Mouse (Mus musculus): ENCODE measurements around the gene Foxp1. TPM values are rescaled to one million over a fixed set of nuclear protein-coding genes. Genes with fewer than 3 reads are reported as not detected.

Gene Foxp1
- polyA plus RNA-seq, 1 experiment from 2014 or later, result 110 TPM

- Histone ChIP-seq H3K36me3 (ENCODE audit: control insufficient read depth, insufficient read depth, low read length) (no peaks in the 10 kb centered on the region), H3K4me1 (ENCODE audit: control insufficient read depth, insufficient read depth, low read length) (peaks cover 21% of the 10 kb centered on the region), H3K27me3 (ENCODE audit: control insufficient read depth, insufficient read depth, low read length) (no peaks in the 10 kb centered on the region), H3K27ac (ENCODE audit: low read depth, low read length) (no peak overlapping the region), H3K9ac (ENCODE audit: low read depth, low read length) (no peak overlapping the region), H3K4me2 (no peak overlapping the region), H3K4me3 (ENCODE audit: low read depth, low read length) (no peak overlapping the region), H3K9me3 (replicated peaks; ENCODE audit: control insufficient read depth, low read length) (no peaks in the 10 kb centered on the region)
- no peak for ATAC-seq (replicated peaks; ENCODE audit: insufficient number of reproducible peaks, low FRiP score, low TSS enrichment)
- WGBS (ENCODE audit: insufficient replicate concordance), result 60% methylated on average over 8 of the region's 8 CpGs
Observed at GRCm38 (mm10) chr6:99235588-99235987, 286.9 kb downstream of the Foxp1 start.

DNA sequence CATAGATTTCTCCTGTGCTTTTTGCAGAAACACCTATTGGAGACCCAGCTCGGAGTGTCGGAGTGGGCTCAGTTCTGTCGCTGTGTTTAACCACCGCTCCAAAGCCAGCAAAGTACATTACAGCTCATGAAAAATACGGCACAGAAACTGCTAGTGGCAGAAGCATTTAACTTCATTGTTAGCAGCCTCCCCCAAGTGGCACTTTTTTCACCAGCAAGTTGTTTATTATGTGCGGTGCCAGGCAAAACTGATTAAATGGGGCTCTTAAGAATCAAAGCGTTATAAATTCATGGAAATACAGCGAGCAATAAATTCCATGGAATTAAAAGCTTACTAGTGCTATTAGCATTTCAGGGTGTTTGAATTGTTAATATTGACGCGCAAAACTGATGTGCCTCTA, 289.1 kb downstream of the Foxp1 start:
- no peak overlapping the region for H3K27ac ChIP-seq (ENCODE audit: low read depth, low read length)
- no peak for ATAC-seq (replicated peaks; ENCODE audit: insufficient number of reproducible peaks, low FRiP score, low TSS enrichment)
- no peaks in the 10 kb centered on the region for H3K27me3 ChIP-seq (ENCODE audit: control insufficient read depth, insufficient read depth, low read length)
- no peaks in the 10 kb centered on the region for H3K9me3 ChIP-seq (replicated peaks; ENCODE audit: control insufficient read depth, low read length)
- H3K4me2 ChIP-seq, result no peak overlapping the region
- H3K9ac ChIP-seq (ENCODE audit: low read depth, low read length), result no peak overlapping the region
- peaks cover 21% of the 10 kb centered on the region for H3K4me1 ChIP-seq (ENCODE audit: control insufficient read depth, insufficient read depth, low read length)
- H3K36me3 ChIP-seq (ENCODE audit: control insufficient read depth, insufficient read depth, low read length), result no peaks in the 10 kb centered on the region
- no peak overlapping the region for H3K4me3 ChIP-seq (ENCODE audit: low read depth, low read length)
- 92% methylated on average over 10 of the region's 10 CpGs for WGBS (ENCODE audit: insufficient replicate concordance)

GRCm38 (mm10) chr6:99228336-99228870, 294.1 kb downstream of the Foxp1 start:
- Histone ChIP-seq H3K9me3 (replicated peaks; ENCODE audit: control insufficient read depth, low read length) (no peaks in the 10 kb centered on the region), H3K27me3 (ENCODE audit: control insufficient read depth, insufficient read depth, low read length) (no peaks in the 10 kb centered on the region), H3K4me1 (ENCODE audit: control insufficient read depth, insufficient read depth, low read length) (no peaks in the 10 kb centered on the region), H3K4me3 (ENCODE audit: low read depth, low read length) (no peak overlapping the region), H3K36me3 (ENCODE audit: control insufficient read depth, insufficient read depth, low read length) (no peaks in the 10 kb centered on the region), H3K27ac (ENCODE audit: low read depth, low read length) (no peak overlapping the region), H3K9ac (ENCODE audit: low read depth, low read length) (no peak overlapping the region), H3K4me2 (no peak overlapping the region)
- 83% methylated on average over 6 of the region's 6 CpGs for WGBS (ENCODE audit: insufficient replicate concordance)
- ATAC-seq (replicated peaks; ENCODE audit: insufficient number of reproducible peaks, low FRiP score, low TSS enrichment), result no peak

GRCm38 (mm10) chr6:99221147-99221546, 301.4 kb downstream of the Foxp1 start:
- no peaks in the 10 kb centered on the region for H3K27me3 ChIP-seq (ENCODE audit: control insufficient read depth, insufficient read depth, low read length)
- H3K9ac ChIP-seq (ENCODE audit: low read depth, low read length), result no peak overlapping the region
- ATAC-seq (replicated peaks; ENCODE audit: insufficient number of reproducible peaks, low FRiP score, low TSS enrichment), result no peak
- no peak overlapping the region for H3K27ac ChIP-seq (ENCODE audit: low read depth, low read length)
- H3K4me3 ChIP-seq (ENCODE audit: low read depth, low read length), result no peak overlapping the region
- H3K4me2 ChIP-seq, result no peak overlapping the region
- 76% methylated on average over 5 of the region's 5 CpGs for WGBS (ENCODE audit: insufficient replicate concordance)
- no peaks in the 10 kb centered on the region for H3K9me3 ChIP-seq (replicated peaks; ENCODE audit: control insufficient read depth, low read length)
- peaks cover 4% of the 10 kb centered on the region; the same call in 1 of the 2 replicates for H3K4me1 ChIP-seq (ENCODE audit: control insufficient read depth, insufficient read depth, low read length)
- H3K36me3 ChIP-seq (ENCODE audit: control insufficient read depth, insufficient read depth, low read length), result no peaks in the 10 kb centered on the region

- WGBS (ENCODE audit: insufficient replicate concordance), result 93% methylated on average over 3 of the region's 3 CpGs
- no peak overlapping the region for H3K4me3 ChIP-seq (ENCODE audit: low read depth, low read length)
- no peaks in the 10 kb centered on the region for H3K36me3 ChIP-seq (ENCODE audit: control insufficient read depth, insufficient read depth, low read length)
- H3K27ac ChIP-seq (ENCODE audit: low read depth, low read length), result no peak overlapping the region
- H3K4me2 ChIP-seq, result no peak overlapping the region
- H3K4me1 ChIP-seq (ENCODE audit: control insufficient read depth, insufficient read depth, low read length), result peaks cover 4% of the 10 kb centered on the region; the same call in 1 of the 2 replicates
- H3K27me3 ChIP-seq (ENCODE audit: control insufficient read depth, insufficient read depth, low read length), result no peaks in the 10 kb centered on the region
- no peak overlapping the region for H3K9ac ChIP-seq (ENCODE audit: low read depth, low read length)
- H3K9me3 ChIP-seq (replicated peaks; ENCODE audit: control insufficient read depth, low read length), result no peaks in the 10 kb centered on the region
- no peak for ATAC-seq (replicated peaks; ENCODE audit: insufficient number of reproducible peaks, low FRiP score, low TSS enrichment)
Observed at GRCm38 (mm10) chr6:99220472-99220871, 302.0 kb downstream of the Foxp1 start.

GRCm38 (mm10) chr6:99217846-99218245, 304.7 kb downstream of the Foxp1 start:
- Histone ChIP-seq H3K9ac (ENCODE audit: low read depth, low read length) (no peak overlapping the region), H3K4me1 (ENCODE audit: control insufficient read depth, insufficient read depth, low read length) (peaks cover 4% of the 10 kb centered on the region; the same call in 1 of the 2 replicates), H3K27me3 (ENCODE audit: control insufficient read depth, insufficient read depth, low read length) (no peaks in the 10 kb centered on the region), H3K4me2 (no peak overlapping the region), H3K27ac (ENCODE audit: low read depth, low read length) (no peak overlapping the region), H3K9me3 (replicated peaks; ENCODE audit: control insufficient read depth, low read length) (no peaks in the 10 kb centered on the region), H3K36me3 (ENCODE audit: control insufficient read depth, insufficient read depth, low read length) (peaks cover 2% of the 10 kb centered on the region; the same call in 1 of the 2 replicates), H3K4me3 (ENCODE audit: low read depth, low read length) (no peak overlapping the region)
- 64% methylated on average over 2 of the region's 2 CpGs for WGBS (ENCODE audit: insufficient replicate concordance)
- no peak for ATAC-seq (replicated peaks; ENCODE audit: insufficient number of reproducible peaks, low FRiP score, low TSS enrichment)

DNA sequence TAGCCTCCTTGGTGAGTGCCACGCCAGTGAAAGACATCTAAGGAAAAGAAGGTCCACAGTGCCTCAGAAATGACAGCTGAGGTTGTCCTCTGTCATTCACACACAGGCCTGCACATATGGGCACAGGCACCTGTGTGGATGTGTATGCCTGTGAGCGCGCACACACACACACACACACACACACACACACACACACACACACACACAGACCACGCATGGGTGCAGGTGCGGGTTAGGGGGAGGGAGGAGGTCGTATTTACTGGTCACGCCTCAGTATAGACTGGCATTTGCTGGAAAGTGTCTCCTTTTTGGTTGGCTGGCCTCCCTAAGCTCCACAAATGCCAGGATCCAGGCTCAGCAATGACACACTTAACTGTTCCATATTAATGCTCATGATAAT, 305.4 kb downstream of the Foxp1 start:
- ATAC-seq (replicated peaks; ENCODE audit: insufficient number of reproducible peaks, low FRiP score, low TSS enrichment), result no peak
- no peak overlapping the region for H3K9ac ChIP-seq (ENCODE audit: low read depth, low read length)
- H3K9me3 ChIP-seq (replicated peaks; ENCODE audit: control insufficient read depth, low read length), result no peaks in the 10 kb centered on the region
- H3K4me2 ChIP-seq, result no peak overlapping the region
- H3K36me3 ChIP-seq (ENCODE audit: control insufficient read depth, insufficient read depth, low read length), result peaks cover 2% of the 10 kb centered on the region; the same call in 1 of the 2 replicates
- H3K4me1 ChIP-seq (ENCODE audit: control insufficient read depth, insufficient read depth, low read length), result peaks cover 4% of the 10 kb centered on the region; the same call in 1 of the 2 replicates
- no peaks in the 10 kb centered on the region for H3K27me3 ChIP-seq (ENCODE audit: control insufficient read depth, insufficient read depth, low read length)
- no peak overlapping the region for H3K27ac ChIP-seq (ENCODE audit: low read depth, low read length)
- no peak overlapping the region for H3K4me3 ChIP-seq (ENCODE audit: low read depth, low read length)
- WGBS (ENCODE audit: insufficient replicate concordance), result 84% methylated on average over 7 of the region's 7 CpGs

DNA sequence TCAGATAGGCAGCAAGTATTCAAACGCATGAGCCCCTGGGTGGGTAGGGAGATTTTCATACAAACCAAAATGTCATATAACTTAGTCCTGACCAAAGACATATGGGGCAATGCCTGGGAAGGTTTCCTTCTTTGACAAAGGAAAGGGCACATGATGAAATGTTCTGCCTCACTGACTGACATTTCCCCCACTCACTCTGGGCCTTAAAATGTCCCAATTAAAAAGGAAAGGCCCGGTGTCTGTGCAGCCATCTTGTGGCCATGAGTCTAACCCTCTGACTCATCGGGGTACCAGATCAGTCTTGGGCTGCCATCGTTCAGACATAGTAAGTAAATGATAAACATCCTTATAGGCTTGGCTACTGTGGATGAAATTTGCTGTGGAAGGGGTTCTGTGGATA, 310.1 kb downstream of the Foxp1 start:
- Histone ChIP-seq H3K4me3 (ENCODE audit: low read depth, low read length) (no peak overlapping the region), H3K36me3 (ENCODE audit: control insufficient read depth, insufficient read depth, low read length) (peaks cover 2% of the 10 kb centered on the region; the same call in 1 of the 2 replicates), H3K9me3 (replicated peaks; ENCODE audit: control insufficient read depth, low read length) (no peaks in the 10 kb centered on the region), H3K27me3 (ENCODE audit: control insufficient read depth, insufficient read depth, low read length) (no peaks in the 10 kb centered on the region), H3K4me2 (no peak overlapping the region), H3K4me1 (ENCODE audit: control insufficient read depth, insufficient read depth, low read length) (peaks cover 3% of the 10 kb centered on the region), H3K27ac (ENCODE audit: low read depth, low read length) (no peak overlapping the region), H3K9ac (ENCODE audit: low read depth, low read length) (no peak overlapping the region)
- 82% methylated on average over 4 of the region's 4 CpGs for WGBS (ENCODE audit: insufficient replicate concordance)
- ATAC-seq (replicated peaks; ENCODE audit: insufficient number of reproducible peaks, low FRiP score, low TSS enrichment), result no peak

- H3K36me3 ChIP-seq (ENCODE audit: control insufficient read depth, insufficient read depth, low read length), result peaks cover 2% of the 10 kb centered on the region; the same call in 1 of the 2 replicates
- no peak overlapping the region for H3K4me3 ChIP-seq (ENCODE audit: low read depth, low read length)
- no peak overlapping the region for H3K27ac ChIP-seq (ENCODE audit: low read depth, low read length)
- peaks cover 7% of the 10 kb centered on the region for H3K4me1 ChIP-seq (ENCODE audit: control insufficient read depth, insufficient read depth, low read length)
- H3K27me3 ChIP-seq (ENCODE audit: control insufficient read depth, insufficient read depth, low read length), result no peaks in the 10 kb centered on the region
- ATAC-seq (replicated peaks; ENCODE audit: insufficient number of reproducible peaks, low FRiP score, low TSS enrichment), result no peak
- no peak overlapping the region for H3K4me2 ChIP-seq
- H3K9ac ChIP-seq (ENCODE audit: low read depth, low read length), result no peak overlapping the region
- WGBS (ENCODE audit: insufficient replicate concordance), result 73% methylated on average over 5 of the region's 5 CpGs
- H3K9me3 ChIP-seq (replicated peaks; ENCODE audit: control insufficient read depth, low read length), result no peaks in the 10 kb centered on the region
Observed at GRCm38 (mm10) chr6:99211663-99212333, 310.7 kb downstream of the Foxp1 start.
